Mouse (Mus musculus) brain, embryonic 14.5 days (tissue): ENCODE measurements at regions not wholly inside any gene's neighbourhood (a gene's known extent, or its start where the extent isn't known, plus 50 kb on each side); places are given as distances from the start of the nearest gene placed in this dataset.

ENCODE experiments used
- DNase-seq: peaks from one replicate; pipeline ENCODE4 v3.0.0-alpha.2; 2011; ENCODE audit warnings: low read depth
- CTCF ChIP-seq: fragments of 200-500 bp; IDR thresholded peaks from 2 replicates; pipeline ENCODE4 v1.5.1; 2012; ENCODE audit warnings: inconsistent platforms, mild to moderate bottlenecking, moderate library complexity, borderline replicate concordance; ENCODE audit not compliant: insufficient read depth, insufficient read length; ENCODE audit errors: extremely low read depth
- POLR2A ChIP-seq: fragments of 200-500 bp; IDR thresholded peaks from 2 replicates; pipeline ENCODE4 v1.6.1; 2012; ENCODE audit warnings: mild to moderate bottlenecking, inconsistent platforms, borderline replicate concordance; ENCODE audit not compliant: poor library complexity, insufficient read depth, insufficient read length, severe bottlenecking; ENCODE audit errors: extremely low read depth

GRCm38 (mm10) chr6:93467867-93468266, 524.6 kb upstream of the Adamts9 start:
- DNase-seq = no peak

GRCm38 (mm10) chr6:93462861-93463260, 519.6 kb upstream of the Adamts9 start:
- peak; percentile 26 for DNase-seq
- no peak for TF ChIP-seq POLR2A
- no peak for TF ChIP-seq CTCF

More at GRCm38 (mm10) chr6:93467867-93468266, 524.6 kb upstream of the Adamts9 start:
- TF ChIP-seq POLR2A = no peak

- TF ChIP-seq POLR2A (no peak), CTCF (no peak)
- DNase-seq = no peak
Observed at GRCm38 (mm10) chr6:93461374-93461773, 518.1 kb upstream of the Adamts9 start.

GRCm38 (mm10) chr6:93457613-93458012, 514.3 kb upstream of the Adamts9 start:
- DNase-seq = no peak

GRCm38 (mm10) chr6:93456383-93457033, 513.2 kb upstream of the Adamts9 start:
- DNase-seq = peak; percentile 53
- no peak for TF ChIP-seq POLR2A
- TF ChIP-seq CTCF = no peak

More at GRCm38 (mm10) chr6:93457613-93458012, 514.3 kb upstream of the Adamts9 start:
- no peak for TF ChIP-seq CTCF
- no peak for TF ChIP-seq POLR2A

GRCm38 (mm10) chr6:93445568-93445967, 502.3 kb upstream of the Adamts9 start:
- DNase-seq = peak; percentile 34
- no peak for TF ChIP-seq POLR2A
- no peak for TF ChIP-seq CTCF

GRCm38 (mm10) chr6:93445124-93445523, 501.8 kb upstream of the Adamts9 start:
- peak; percentile 29; the same call in 1 of the 2 replicates for TF ChIP-seq CTCF
- no peak for TF ChIP-seq POLR2A
- DNase-seq = peak; percentile 71

- peak; percentile 79 for DNase-seq
- TF ChIP-seq POLR2A = no peak
- no peak for TF ChIP-seq CTCF
Observed at GRCm38 (mm10) chr6:93443766-93444557, 500.7 kb upstream of the Adamts9 start.

- DNase-seq = peak; percentile 83
- TF ChIP-seq POLR2A (no peak), CTCF (no peak)
Observed at GRCm38 (mm10) chr6:93433446-93433845, 490.2 kb upstream of the Adamts9 start.

GRCm38 (mm10) chr6:93426141-93426540, 482.8 kb upstream of the Adamts9 start:
- peak; percentile 79 for DNase-seq
- no peak for TF ChIP-seq CTCF
- no peak for TF ChIP-seq POLR2A

GRCm38 (mm10) chr6:93422906-93423305, 479.6 kb upstream of the Adamts9 start:
- TF ChIP-seq POLR2A (no peak), CTCF (no peak)
- peak; percentile 70 for DNase-seq
